Comparison of ENCODE assay signal across 8 mouse cellular contexts in genomic region chr4:129188803-129189541, GRCm38 (mm10). TPM values are rescaled to one million over a fixed set of nuclear protein-coding genes. Genes with fewer than 3 reads are reported as not detected.
DNase-seq lines count a peak whose midpoint lies in the region; ATAC-seq and TF ChIP-seq lines count a peak whose summit lies in the region.

No protein-coding gene starts in this region.

- peaks cover 53% of the 10 kb centered on the region for H3K4me1 ChIP-seq in erythroblast, embryonic 14.5 days (ENCODE audit: control insufficient read depth)
- peaks cover 14% of the 10 kb centered on the region; the same call in 1 of the 2 replicates for H3K4me1 ChIP-seq in intestine, embryonic 16.5 days (ENCODE audit: control insufficient read depth, insufficient read depth, low read length)
- H3K4me1 ChIP-seq in limb, embryonic 14.5 days (ENCODE audit: control insufficient read depth, insufficient read depth, low read length): peaks cover 19% of the 10 kb centered on the region
- H3K4me1 ChIP-seq in midbrain, postnatal 0 days (ENCODE audit: insufficient read depth, low read length): peaks cover 8% of the 10 kb centered on the region; the same call in 1 of the 2 replicates

- peak overlapping the region; percentile 84 for H3K9ac ChIP-seq in intestine, embryonic 16.5 days (ENCODE audit: low read depth, low read length)
- peak overlapping the region; percentile 88 for H3K9ac ChIP-seq in limb, embryonic 14.5 days (ENCODE audit: low read depth, low read length, severe bottlenecking)
- H3K9ac ChIP-seq in midbrain, postnatal 0 days (replicated peaks; ENCODE audit: low read length, poor library complexity, severe bottlenecking): peak overlapping the region; percentile 91

- no peak for TF ChIP-seq POLR2A in limb, embryonic 14.5 days (IDR thresholded peaks at IDR 0.05; ENCODE audit: borderline replicate concordance, extremely low read depth, insufficient read depth, insufficient read length)

- TF ChIP-seq CTCF in gastrocnemius, adult 2 months (IDR thresholded peaks at IDR 0.05): no peak; the same call in 1 of the 2 replicates
- 0 out of 2 replicates have a peak, but pooled peaks have one; percentile 0 for TF ChIP-seq CTCF in midbrain, postnatal 0 days (IDR thresholded peaks at IDR 0.05)

- H3K36me3 ChIP-seq in erythroblast, embryonic 14.5 days (ENCODE audit: control insufficient read depth): peaks cover 40% of the 10 kb centered on the region
- H3K36me3 ChIP-seq in intestine, embryonic 16.5 days (ENCODE audit: control insufficient read depth, insufficient read depth, low read length): no peaks in the 10 kb centered on the region
- H3K36me3 ChIP-seq in limb, embryonic 14.5 days (ENCODE audit: control insufficient read depth, insufficient read depth, low read length): 0 out of 2 replicates have a peak, but pooled peaks cover 6% of the 10 kb centered on the region
- H3K36me3 ChIP-seq in midbrain, postnatal 0 days (ENCODE audit: insufficient read depth, low read length): no peaks in the 10 kb centered on the region

- H3K4me2 ChIP-seq in intestine, embryonic 16.5 days (ENCODE audit: low read depth, low read length): peak overlapping the region; percentile 69
- peak overlapping the region; percentile 58 for H3K4me2 ChIP-seq in limb, embryonic 14.5 days (replicated peaks; ENCODE audit: low read depth, low read length, severe bottlenecking)
- peak overlapping the region; percentile 73 for H3K4me2 ChIP-seq in midbrain, postnatal 0 days (ENCODE audit: low read depth, low read length, poor library complexity, severe bottlenecking)

- 0% methylated on average over 54 of the region's 74 CpGs for WGBS in intestine, embryonic 16.5 days
- 1% methylated on average over 39 of the region's 74 CpGs for WGBS in limb, embryonic 14.5 days
- under 1% methylated on average over 37 of the region's 74 CpGs for WGBS in midbrain, postnatal 0 days

- H3K4me3 ChIP-seq in erythroblast, embryonic 14.5 days (replicated peaks): peak overlapping the region; percentile 88
- H3K4me3 ChIP-seq in gastrocnemius, adult 2 months: peak overlapping the region; percentile 89
- H3K4me3 ChIP-seq in intestine, embryonic 16.5 days (ENCODE audit: low read length): peak overlapping the region; percentile 91
- peak overlapping the region; percentile 85 for H3K4me3 ChIP-seq in limb, embryonic 14.5 days (replicated peaks; ENCODE audit: low read length)
- H3K4me3 ChIP-seq in midbrain, postnatal 0 days (ENCODE audit: low read depth, low read length): peak overlapping the region; percentile 88

- peak overlapping the region; percentile 97 for H3K27ac ChIP-seq in gastrocnemius, adult 2 months
- H3K27ac ChIP-seq in intestine, embryonic 16.5 days (ENCODE audit: low read length): peak overlapping the region; percentile 87
- H3K27ac ChIP-seq in limb, embryonic 14.5 days (replicated peaks; ENCODE audit: low read depth, low read length): peak overlapping the region; percentile 91
- peak overlapping the region; percentile 90 for H3K27ac ChIP-seq in midbrain, postnatal 0 days (ENCODE audit: low read depth, low read length)

- no peaks in the 10 kb centered on the region for H3K27me3 ChIP-seq in erythroblast, embryonic 14.5 days (ENCODE audit: control insufficient read depth)
- no peaks in the 10 kb centered on the region for H3K27me3 ChIP-seq in intestine, embryonic 16.5 days (replicated peaks; ENCODE audit: control insufficient read depth, insufficient read depth, low read length)
- H3K27me3 ChIP-seq in limb, embryonic 14.5 days (ENCODE audit: control insufficient read depth, insufficient read depth, low read length): no peaks in the 10 kb centered on the region
- no peaks in the 10 kb centered on the region for H3K27me3 ChIP-seq in midbrain, postnatal 0 days (ENCODE audit: insufficient read depth, low read length)

- H3K9me3 ChIP-seq in erythroblast, embryonic 14.5 days (ENCODE audit: control insufficient read depth, low read length): no peaks in the 10 kb centered on the region
- H3K9me3 ChIP-seq in intestine, embryonic 16.5 days (ENCODE audit: control insufficient read depth, low read length): no peaks in the 10 kb centered on the region
- H3K9me3 ChIP-seq in limb, embryonic 14.5 days (ENCODE audit: control insufficient read depth, low read length): no peaks in the 10 kb centered on the region
- H3K9me3 ChIP-seq in midbrain, postnatal 0 days (ENCODE audit: low read length): no peaks in the 10 kb centered on the region

- no peak for ATAC-seq in erythroblast, adult 5-6 weeks (replicated peaks; ENCODE audit: low FRiP score, poor library complexity, severe bottlenecking)
- peak; percentile 63 for ATAC-seq in intestine, embryonic 16.5 days
- ATAC-seq in limb, embryonic 14.5 days (ENCODE audit: low FRiP score, low read depth): peak; percentile 72
- ATAC-seq in midbrain, postnatal 0 days (ENCODE audit: low FRiP score): peak; percentile 76

- peak; percentile 67 for DNase-seq in cerebellum, adult 8-10 months
- peak; percentile 71 for DNase-seq in gastrocnemius, adult 2 months
- peak; percentile 28 for DNase-seq in limb, embryonic 14.5 days (ENCODE audit: low spot score)
- peak; percentile 54 for DNase-seq in midbrain, postnatal 0 days (ENCODE audit: low spot score)
- DNase-seq in spleen, postnatal 4 days (ENCODE audit: low spot score in 2 of 2): peak; percentile 41 to 82

- intact Hi-C loops in gastrocnemius, adult 2 months (cut with DNase I): loop anchor here (5.0 kb wide), 1 partner anchor 273 kb away; the partner anchor contains the start of gene Bsdc1

RNA-seq across cellular contexts. Expression of gene S100pbp, which starts 0.6 kb away (rescaled TPM):
- polyA plus RNA-seq in erythroblast, embryonic 14.5 days (2012): 0.07 and 0.19 TPM in 2 replicates
- total RNA-seq in erythroblast, adult 5-6 weeks (2015; ENCODE audit: low replicate concordance): 12.7 and 13.6 TPM in 2 replicates
- total RNA-seq in erythroblast, adult 5-6 weeks (2017; ENCODE audit: low replicate concordance): 7.5 and 8.7 TPM in 2 replicates
- total RNA-seq in gastrocnemius, adult 2 months (2021): 1 to 10 TPM; 4.7 to 4.9 TPM
- 10.3 and 10.9 TPM in 2 replicates for polyA plus RNA-seq in intestine, embryonic 16.5 days (2015; fragmentation: Nextera tagmentation; extraction: Ambion mirVana)
- 59.9 and 67.7 TPM in 2 replicates for polyA plus RNA-seq in limb, embryonic 14.5 days (2012; rRNA removed)
- 14.9 and 19.9 TPM in 2 replicates for polyA plus RNA-seq in limb, embryonic 14.5 days (2014; fragmentation: Nextera tagmentation; extraction: Ambion mirVana)
- total RNA-seq in midbrain, postnatal 0 days (2014; rRNA removed): 49.6 and 59.5 TPM in 2 replicates
- polyA plus RNA-seq in midbrain, postnatal 0 days (2015; fragmentation: Nextera tagmentation; extraction: Ambion mirVana): 20.7 and 24.2 TPM in 2 replicates

RNA-seq across cellular contexts. Expression of gene Yars, which starts 0.6 kb away (rescaled TPM):
- 2.7 and 3.1 TPM in 2 replicates for polyA plus RNA-seq in erythroblast, embryonic 14.5 days (2012)
- 4.2 and 11.3 TPM in 2 replicates for total RNA-seq in erythroblast, adult 5-6 weeks (2015; ENCODE audit: low replicate concordance)
- total RNA-seq in erythroblast, adult 5-6 weeks (2017; ENCODE audit: low replicate concordance): 10.7 and 34.0 TPM in 2 replicates
- 10 to 100 TPM; 39.8 to 43.0 TPM for total RNA-seq in gastrocnemius, adult 2 months (2021)
- polyA plus RNA-seq in intestine, embryonic 16.5 days (2015; fragmentation: Nextera tagmentation; extraction: Ambion mirVana): 104 and 107 TPM in 2 replicates
- 37.7 and 50.3 TPM in 2 replicates for polyA plus RNA-seq in limb, embryonic 14.5 days (2012; rRNA removed)
- polyA plus RNA-seq in limb, embryonic 14.5 days (2014; fragmentation: Nextera tagmentation; extraction: Ambion mirVana): 78.7 and 79.5 TPM in 2 replicates
- total RNA-seq in midbrain, postnatal 0 days (2014; rRNA removed): 66.8 and 81.9 TPM in 2 replicates
- 107 and 111 TPM in 2 replicates for polyA plus RNA-seq in midbrain, postnatal 0 days (2015; fragmentation: Nextera tagmentation; extraction: Ambion mirVana)

RNA-seq across cellular contexts. Expression of gene Fndc5, which starts 52.2 kb away (rescaled TPM):
- polyA plus RNA-seq in erythroblast, embryonic 14.5 days (2012): 0.06 and 0.08 TPM in 2 replicates
- total RNA-seq in erythroblast, adult 5-6 weeks (2015; ENCODE audit: low replicate concordance): not detected in 2 replicates
- not detected in 2 replicates for total RNA-seq in erythroblast, adult 5-6 weeks (2017; ENCODE audit: low replicate concordance)
- total RNA-seq in gastrocnemius, adult 2 months (2021): 100 to 1,000 TPM in 1 of 2 experiments, 10 to 100 TPM in 1; 52.1 to 132 TPM
- 1.5 and 2.2 TPM in 2 replicates for polyA plus RNA-seq in intestine, embryonic 16.5 days (2015; fragmentation: Nextera tagmentation; extraction: Ambion mirVana)
- polyA plus RNA-seq in limb, embryonic 14.5 days (2012; rRNA removed): 32.8 and 32.9 TPM in 2 replicates
- 25.2 and 31.0 TPM in 2 replicates for polyA plus RNA-seq in limb, embryonic 14.5 days (2014; fragmentation: Nextera tagmentation; extraction: Ambion mirVana)
- total RNA-seq in midbrain, postnatal 0 days (2014; rRNA removed): 22.5 and 36.3 TPM in 2 replicates
- polyA plus RNA-seq in midbrain, postnatal 0 days (2015; fragmentation: Nextera tagmentation; extraction: Ambion mirVana): 14.6 and 16.1 TPM in 2 replicates
